ENCODE assay signal across 25 mouse cellular contexts in genomic region chr10:43485751-43486268, GRCm38 (mm10). TPM values are rescaled to one million over a fixed set of nuclear protein-coding genes. Genes with fewer than 3 reads are reported as not detected.
DNase-seq lines count a peak whose midpoint lies in the region; ATAC-seq and TF ChIP-seq lines count a peak whose summit lies in the region.
"Had no signal": no experiment of that assay in that cellular context is flagged by ENCODE, and none has a peak within 500 bp of the region (broad histone marks: within the 10 kb centered on the region; RNA-seq: fewer than 3 reads in every experiment).

No protein-coding gene starts in this region.

- H3K4me1 ChIP-seq in heart, adult 2 months (ENCODE audit: control insufficient read depth, insufficient read depth, low read length) = peaks cover 27% of the 10 kb centered on the region
- H3K4me1 ChIP-seq in heart, embryonic 11.5 days (ENCODE audit: control insufficient read depth, insufficient read depth, low read length) = peaks cover 46% of the 10 kb centered on the region
- H3K4me1 ChIP-seq in megakaryocyte, embryonic 14.5 days = peaks cover 50% of the 10 kb centered on the region
- peaks cover 37% of the 10 kb centered on the region for H3K4me1 ChIP-seq in brown adipose tissue, adult 24 weeks (ENCODE audit: control insufficient read depth, insufficient read depth, insufficient read length, low read length)

- H3K9me3 ChIP-seq in heart, embryonic 11.5 days (replicated peaks; ENCODE audit: control insufficient read depth, low read length) = no peaks in the 10 kb centered on the region
- no peaks in the 10 kb centered on the region for H3K9me3 ChIP-seq in megakaryocyte, embryonic 14.5 days
- H3K9me3 ChIP-seq: embryonic facial prominence, embryonic 12.5 days; forebrain, embryonic 12.5 days; heart, embryonic 15.5 days; hindbrain, embryonic 13.5 days had no signal

- no peak overlapping the region for H3K9ac ChIP-seq in heart, adult 2 months (ENCODE audit: low read depth, low read length)
- no peak overlapping the region for H3K9ac ChIP-seq in heart, embryonic 11.5 days (ENCODE audit: low read depth, low read length)
- H3K9ac ChIP-seq: embryonic facial prominence, embryonic 12.5 days; forebrain, embryonic 12.5 days; heart, embryonic 15.5 days; hindbrain, embryonic 13.5 days had no signal

- 0 out of 2 replicates have a peak, but pooled peaks have one; percentile 32 for TF ChIP-seq EP300 in heart, adult 2 months (IDR thresholded peaks at IDR 0.05; ENCODE audit: insufficient read depth, low read depth, low read length)

- H3K79me2 ChIP-seq in heart, adult 2 months (replicated peaks; ENCODE audit: control insufficient read depth, insufficient read depth, low read length) = peaks cover 2% of the 10 kb centered on the region; the same call in 1 of the 2 replicates

- H3K27ac ChIP-seq in heart, adult 2 months = peak overlapping the region; percentile 26
- H3K27ac ChIP-seq in heart, embryonic 11.5 days (ENCODE audit: low read depth, low read length) = no peak overlapping the region
- peak overlapping the region; percentile 99 for H3K27ac ChIP-seq in brown adipose tissue, adult 24 weeks (replicated peaks; ENCODE audit: low read depth, low read length)
- H3K27ac ChIP-seq: embryonic facial prominence, embryonic 12.5 days; forebrain, embryonic 12.5 days; heart, embryonic 15.5 days; hindbrain, embryonic 13.5 days; hindbrain, postnatal 0 days had no signal

- H3K36me3 ChIP-seq in heart, adult 2 months (ENCODE audit: control insufficient read depth, insufficient read depth, low read length) = no peaks in the 10 kb centered on the region
- no peaks in the 10 kb centered on the region for H3K36me3 ChIP-seq in heart, embryonic 11.5 days (ENCODE audit: control insufficient read depth, insufficient read depth, low read length)
- no peaks in the 10 kb centered on the region for H3K36me3 ChIP-seq in megakaryocyte, embryonic 14.5 days (replicated peaks; ENCODE audit: low read length)
- H3K36me3 ChIP-seq: embryonic facial prominence, embryonic 12.5 days; forebrain, embryonic 12.5 days; heart, embryonic 15.5 days; hindbrain, embryonic 13.5 days had no signal

- intact Hi-C loops in heart, adult 2 months (cut with DNase I) = no loop called here

- no peak for TF ChIP-seq CTCF in heart, adult 2 months (IDR thresholded peaks at IDR 0.05)

- no peak for DNase-seq in heart, adult 2 months
- DNase-seq in kidney, postnatal 10 days = no peak
- no peak for DNase-seq in embryo, embryonic 9.5 days (ENCODE audit: extremely low spot score)
- DNase-seq: adrenal gland, postnatal 14 days; B cell, adult 2 months; cerebellum, adult 18-20 months; cerebellum, adult 9-11 months; cerebellum, postnatal 36 days; gastrocnemius, postnatal 25 days; heart, adult 18-20 months; heart, postnatal 14 days; kidney, adult 8-10 months had no signal

- no peak for TF ChIP-seq POLR2A in heart, adult 2 months (IDR thresholded peaks at IDR 0.05; ENCODE audit: insufficient read depth, low read depth, low read length)

- H3K4me3 ChIP-seq in heart, adult 2 months = no peak overlapping the region
- no peak overlapping the region for H3K4me3 ChIP-seq in heart, embryonic 11.5 days (ENCODE audit: low read depth, low read length)
- peak overlapping the region; percentile 8 for H3K4me3 ChIP-seq in megakaryocyte, embryonic 14.5 days (replicated peaks)
- no peak overlapping the region for H3K4me3 ChIP-seq in brown adipose tissue, adult 24 weeks (ENCODE audit: insufficient read depth, low read depth, low read length)
- H3K4me3 ChIP-seq: embryonic facial prominence, embryonic 12.5 days; forebrain, embryonic 12.5 days; heart, embryonic 15.5 days; hindbrain, embryonic 13.5 days had no signal

- no peak overlapping the region for H3K4me2 ChIP-seq in heart, embryonic 11.5 days
- H3K4me2 ChIP-seq: embryonic facial prominence, embryonic 12.5 days; forebrain, embryonic 12.5 days; heart, embryonic 15.5 days; hindbrain, embryonic 13.5 days had no signal

- no peak for ATAC-seq in heart, embryonic 11.5 days (replicated peaks; ENCODE audit: insufficient number of reproducible peaks, low FRiP score, low TSS enrichment)
- ATAC-seq in megakaryocyte, adult 5-6 weeks (ENCODE audit: poor library complexity, severe bottlenecking) = no peak
- ATAC-seq: activated CD4-positive, CD25-positive, alpha-beta regulatory T cell, adult 4 months; CD4-positive, CD25-positive, alpha-beta regulatory T cell, adult 4 months; forebrain, embryonic 16.5 days; hindbrain, postnatal 0 days; Patski had no signal

- WGBS in heart, adult 2 months = 65% methylated on average over 6 of the region's 6 CpGs
- 81% methylated on average over 6 of the region's 6 CpGs for WGBS in heart, embryonic 11.5 days (ENCODE audit: insufficient replicate concordance)

- no peaks in the 10 kb centered on the region for H3K27me3 ChIP-seq in heart, adult 2 months (ENCODE audit: control insufficient read depth, insufficient read depth, low read length)
- no peaks in the 10 kb centered on the region for H3K27me3 ChIP-seq in heart, embryonic 11.5 days (ENCODE audit: control insufficient read depth, insufficient read depth, low read length)
- H3K27me3 ChIP-seq in megakaryocyte, embryonic 14.5 days (replicated peaks) = no peaks in the 10 kb centered on the region
- H3K27me3 ChIP-seq: embryonic facial prominence, embryonic 12.5 days; forebrain, embryonic 12.5 days; heart, embryonic 15.5 days; hindbrain, embryonic 13.5 days; Patski had no signal

RNA-seq across cellular contexts. Expression of gene Bend3, which starts 7.2 kb away (rescaled TPM):
- 1 to 10 TPM; 5.2 to 7.4 TPM for total RNA-seq in heart, adult 2 months (2021)
- 2.9 and 4.5 TPM in 2 replicates for polyA plus RNA-seq in heart, adult 2 months (2012; rRNA removed)
- polyA plus RNA-seq in heart, embryonic 11.5 days (2014; fragmentation: Nextera tagmentation; extraction: Ambion mirVana) = 3.9 and 4.1 TPM in 2 replicates
- 0.60 and 2.5 TPM in 2 replicates for polyA plus RNA-seq in megakaryocyte, embryonic 14.5 days (2012; ENCODE audit: insufficient read depth, low replicate concordance)
- 1.5 and 2.4 TPM in 2 replicates for total RNA-seq in megakaryocyte, adult 5-6 weeks (2015)
- total RNA-seq in megakaryocyte, adult 5-6 weeks (2017) = 0.84 and 1.1 TPM in 2 replicates
- polyA plus RNA-seq in brown adipose tissue, adult 24 weeks (2012; ENCODE audit: insufficient read depth, insufficient read length, missing spikeins) = 1.0 and 2.6 TPM in 2 replicates

RNA-seq across cellular contexts. Expression of gene Gm9803, which starts 38.1 kb away (rescaled TPM):
- 10 to 100 TPM in 1 of 2 experiments, 1 to 10 TPM in 1; 7.9 to 18.6 TPM for total RNA-seq in heart, adult 2 months (2021)
- 77.3 and 95.5 TPM in 2 replicates for polyA plus RNA-seq in heart, adult 2 months (2012; rRNA removed)
- 11.5 and 22.7 TPM in 2 replicates for polyA plus RNA-seq in heart, embryonic 11.5 days (2014; fragmentation: Nextera tagmentation; extraction: Ambion mirVana)
- 14.7 and 29.5 TPM in 2 replicates for polyA plus RNA-seq in megakaryocyte, embryonic 14.5 days (2012; ENCODE audit: insufficient read depth, low replicate concordance)
- total RNA-seq in megakaryocyte, adult 5-6 weeks (2015) = 3.6 and 6.0 TPM in 2 replicates
- total RNA-seq in megakaryocyte, adult 5-6 weeks (2017) = 1.7 and 2.1 TPM in 2 replicates
- polyA plus RNA-seq in brown adipose tissue, adult 24 weeks (2012; ENCODE audit: insufficient read depth, insufficient read length, missing spikeins) = 126 and 149 TPM in 2 replicates

RNA-seq across cellular contexts. Expression of gene 1700021F05Rik, which starts 55.0 kb away (rescaled TPM):
- total RNA-seq in heart, adult 2 months (2021) = 100 to 1,000 TPM; 112 to 121 TPM
- polyA plus RNA-seq in heart, adult 2 months (2012; rRNA removed) = 27.4 and 34.1 TPM in 2 replicates
- 93.8 and 106 TPM in 2 replicates for polyA plus RNA-seq in heart, embryonic 11.5 days (2014; fragmentation: Nextera tagmentation; extraction: Ambion mirVana)
- polyA plus RNA-seq in megakaryocyte, embryonic 14.5 days (2012; ENCODE audit: insufficient read depth, low replicate concordance) = 15.7 TPM in 1 of 2 replicates, not detected in the other
- 23.9 and 24.9 TPM in 2 replicates for total RNA-seq in megakaryocyte, adult 5-6 weeks (2015)
- total RNA-seq in megakaryocyte, adult 5-6 weeks (2017) = 44.7 and 57.8 TPM in 2 replicates
- 179 and 251 TPM in 2 replicates for polyA plus RNA-seq in brown adipose tissue, adult 24 weeks (2012; ENCODE audit: insufficient read depth, insufficient read length, missing spikeins)
